Mouse (Mus musculus): ENCODE data around the gene Ddx21. TPM values are rescaled to one million over a fixed set of nuclear protein-coding genes. Genes with fewer than 3 reads are reported as not detected.

The Ddx21 gene
- polyA plus RNA-seq, 1 experiment from 2014 or later, result 15.7 TPM

DNA sequence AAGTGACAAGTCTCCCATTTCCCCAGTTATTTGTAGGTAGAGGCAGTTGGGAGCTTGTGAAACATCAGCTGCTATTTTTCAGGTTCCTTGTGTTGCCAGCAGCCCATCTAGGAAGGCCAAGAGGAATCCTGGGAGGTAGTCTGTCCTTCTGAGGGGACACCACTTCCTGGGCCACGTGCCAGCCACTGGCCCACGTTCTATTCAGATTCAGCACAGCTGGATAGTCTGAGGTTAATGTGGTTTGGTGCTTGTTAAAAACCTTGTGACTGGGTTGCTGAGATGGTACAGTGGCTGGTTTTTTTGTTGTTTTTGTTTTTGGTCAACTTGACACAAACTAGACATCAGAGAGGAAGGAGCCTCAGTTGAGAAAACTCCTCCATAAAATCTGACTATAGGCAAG, 69.2 kb downstream of the Ddx21 start:
- ATAC-seq (replicated peaks; ENCODE audit: low FRiP score, low read depth) (no peak), DNase-seq (ENCODE audit: low spot score) (no peak)
- Histone ChIP-seq H3K4me1 (replicated peaks; ENCODE audit: insufficient read depth, low read length) (no peaks in the 10 kb centered on the region), H3K36me3 (ENCODE audit: insufficient read depth, low read length) (no peaks in the 10 kb centered on the region), H3K27me3 (ENCODE audit: insufficient read depth, low read length) (no peaks in the 10 kb centered on the region), H3K4me3 (replicated peaks; ENCODE audit: low read depth, low read length) (no peak overlapping the region), H3K9me3 (replicated peaks; ENCODE audit: low read length) (no peaks in the 10 kb centered on the region), H3K4me2 (ENCODE audit: low read length) (no peak overlapping the region), H3K27ac (no peak overlapping the region), H3K9ac (ENCODE audit: low read depth, low read length) (no peak overlapping the region)
- 54% methylated on average over 2 of the region's 2 CpGs for WGBS
- no peak for TF ChIP-seq CTCF (IDR thresholded peaks at IDR 0.05; ENCODE audit: low read depth)

Other genes with a start within 250 kb of the Ddx21 start
- gene Hk1, start 222.4 kb downstream of the Ddx21 start, polyA plus RNA-seq (2015; fragmentation: Nextera tagmentation; extraction: Ambion mirVana), result 62.6 and 68.3 TPM in 2 replicates
- 2.6 and 3.1 TPM in 2 replicates for gene Hkdc1, start 179.8 kb downstream of the Ddx21 start, polyA plus RNA-seq (2015; fragmentation: Nextera tagmentation; extraction: Ambion mirVana)
- gene 4930507D05Rik, start 152.8 kb downstream of the Ddx21 start, polyA plus RNA-seq (2015; fragmentation: Nextera tagmentation; extraction: Ambion mirVana), result 0.45 and 0.53 TPM in 2 replicates
- 21.6 and 22.7 TPM in 2 replicates for gene Supv3l1, start 152.5 kb downstream of the Ddx21 start, polyA plus RNA-seq (2015; fragmentation: Nextera tagmentation; extraction: Ambion mirVana)
- gene Vps26a, start 115.5 kb downstream of the Ddx21 start, polyA plus RNA-seq (2015; fragmentation: Nextera tagmentation; extraction: Ambion mirVana), result 79.1 and 84.6 TPM in 2 replicates
- gene Srgn, start 74.8 kb downstream of the Ddx21 start, polyA plus RNA-seq (2015; fragmentation: Nextera tagmentation; extraction: Ambion mirVana), result 36.6 and 45.1 TPM in 2 replicates
- 29.1 and 33.8 TPM in 2 replicates for gene Kif1bp, start 23.8 kb downstream of the Ddx21 start, polyA plus RNA-seq (2015; fragmentation: Nextera tagmentation; extraction: Ambion mirVana)
- 107 and 109 TPM in 2 replicates for gene Ddx50, start 48.9 kb upstream of the Ddx21 start, polyA plus RNA-seq (2015; fragmentation: Nextera tagmentation; extraction: Ambion mirVana)
- gene Stox1, start 123.8 kb upstream of the Ddx21 start, polyA plus RNA-seq (2015; fragmentation: Nextera tagmentation; extraction: Ambion mirVana), result 1.7 TPM in 2 replicates
- 84.2 and 91.3 TPM in 2 replicates for gene Ccar1, start 190.0 kb upstream of the Ddx21 start, polyA plus RNA-seq (2015; fragmentation: Nextera tagmentation; extraction: Ambion mirVana)

Data from kidney, postnatal 0 days (tissue).